Mouse (Mus musculus) bone marrow, adult 2 months (tissue): ENCODE measurements around the gene Mpped2.

Experiments
- CTCF ChIP-seq: fragments of 200-500 bp; IDR thresholded peaks from 2 replicates; pipeline ENCODE4 v1.5.1; 2011; ENCODE audit warnings: low read length, control low read depth; ENCODE audit not compliant: control insufficient read depth, insufficient read depth
- POLR2A ChIP-seq: fragments of 200-500 bp; IDR thresholded peaks from 2 replicates; pipeline ENCODE4 v1.6.1; 2011; ENCODE audit warnings: low read depth, mild to moderate bottlenecking, control low read depth, low read length, borderline replicate concordance; ENCODE audit not compliant: control insufficient read depth

- no peak for TF ChIP-seq CTCF
- no peak for TF ChIP-seq POLR2A
Measured at GRCm38 (mm10) chr2:106695734-106696022, 2.6 kb downstream of the Mpped2 start.
